Mouse (Mus musculus): ENCODE data around the gene Zfp740. TPM values are rescaled to one million over a fixed set of nuclear protein-coding genes. Genes with fewer than 3 reads are reported as not detected.

The Zfp740 gene
- polyA plus RNA-seq, 1 experiment from 2014 or later = 64.9 TPM

GRCm38 (mm10) chr15:102247252-102248130 is 44.4 kb downstream of the Zfp740 start:
- no peak for DNase-seq (ENCODE audit: low spot score)

- DNase-seq (ENCODE audit: low spot score) = no peak
Measured at GRCm38 (mm10) chr15:102248131-102248811, 45.2 kb downstream of the Zfp740 start.

GRCm38 (mm10) chr15:102248812-102249191 is 45.8 kb downstream of the Zfp740 start:
- DNase-seq (ENCODE audit: low spot score) = no peak

- DNase-seq (ENCODE audit: low spot score) = no peak
Measured at GRCm38 (mm10) chr15:102249251-102249691, 46.2 kb downstream of the Zfp740 start.

GRCm38 (mm10) chr15:102249967-102250366 is 46.9 kb downstream of the Zfp740 start:
- no peak for DNase-seq (ENCODE audit: low spot score)

- DNase-seq (ENCODE audit: low spot score) = no peak
Measured at GRCm38 (mm10) chr15:102250521-102250920, 47.5 kb downstream of the Zfp740 start.

GRCm38 (mm10) chr15:102255547-102256255 is 52.7 kb downstream of the Zfp740 start:
- no peak for DNase-seq (ENCODE audit: low spot score)

GRCm38 (mm10) chr15:102256431-102257201 is 53.6 kb downstream of the Zfp740 start:
- no peak for DNase-seq (ENCODE audit: low spot score)

- no peak for DNase-seq (ENCODE audit: low spot score)
Measured at GRCm38 (mm10) chr15:102257202-102258075, 54.4 kb downstream of the Zfp740 start, which contains the start of gene Rarg. Rarg (minus strand) TSS chr15:102257517.

GRCm38 (mm10) chr15:102258076-102258470 is 55.0 kb downstream of the Zfp740 start:
- DNase-seq (ENCODE audit: low spot score) = no peak

- DNase-seq (ENCODE audit: low spot score) = no peak
Measured at GRCm38 (mm10) chr15:102258581-102259253, 55.7 kb downstream of the Zfp740 start.

GRCm38 (mm10) chr15:102262582-102262981 is 59.5 kb downstream of the Zfp740 start:
- no peak for DNase-seq (ENCODE audit: low spot score)

- no peak for DNase-seq (ENCODE audit: low spot score)
Measured at GRCm38 (mm10) chr15:102263037-102263436, 60.0 kb downstream of the Zfp740 start.

Other genes starting within 250 kb of the Zfp740 start
- 0.43 and 0.50 TPM in 2 replicates for gene Krt78, start 249.0 kb upstream of the Zfp740 start, polyA plus RNA-seq (2015; fragmentation: Nextera tagmentation; extraction: Ambion mirVana)
- 1,106 and 1,123 TPM in 2 replicates for gene Krt8, start 198.8 kb upstream of the Zfp740 start, polyA plus RNA-seq (2015; fragmentation: Nextera tagmentation; extraction: Ambion mirVana)
- 1,281 and 1,324 TPM in 2 replicates for gene Krt18, start 175.1 kb upstream of the Zfp740 start, polyA plus RNA-seq (2015; fragmentation: Nextera tagmentation; extraction: Ambion mirVana)
- gene Eif4b, start 129.5 kb upstream of the Zfp740 start, polyA plus RNA-seq (2015; fragmentation: Nextera tagmentation; extraction: Ambion mirVana) = 93.3 and 103 TPM in 2 replicates
- gene Tns2, start 102.8 kb upstream of the Zfp740 start, polyA plus RNA-seq (2015; fragmentation: Nextera tagmentation; extraction: Ambion mirVana) = 4.4 and 5.2 TPM in 2 replicates
- gene Spryd3, start 67.0 kb upstream of the Zfp740 start, polyA plus RNA-seq (2015; fragmentation: Nextera tagmentation; extraction: Ambion mirVana) = 19.1 and 19.9 TPM in 2 replicates
- 6.8 and 7.5 TPM in 2 replicates for gene Igfbp6, start 58.9 kb upstream of the Zfp740 start, polyA plus RNA-seq (2015; fragmentation: Nextera tagmentation; extraction: Ambion mirVana)
- gene Soat2, start 52.7 kb upstream of the Zfp740 start, polyA plus RNA-seq (2015; fragmentation: Nextera tagmentation; extraction: Ambion mirVana) = 1.0 and 1.1 TPM in 2 replicates
- 32.2 and 33.7 TPM in 2 replicates for gene Csad, start 1.5 kb downstream of the Zfp740 start, polyA plus RNA-seq (2015; fragmentation: Nextera tagmentation; extraction: Ambion mirVana)
- 65.6 and 68.7 TPM in 2 replicates for gene Itgb7, start 28.7 kb downstream of the Zfp740 start, polyA plus RNA-seq (2015; fragmentation: Nextera tagmentation; extraction: Ambion mirVana)
- 6.0 and 7.4 TPM in 2 replicates for gene Rarg, start 54.3 kb downstream of the Zfp740 start, polyA plus RNA-seq (2015; fragmentation: Nextera tagmentation; extraction: Ambion mirVana)
- 0.17 and 0.26 TPM in 2 replicates for gene Gm9918, start 67.3 kb downstream of the Zfp740 start, polyA plus RNA-seq (2015; fragmentation: Nextera tagmentation; extraction: Ambion mirVana)
- 53.5 and 55.1 TPM in 2 replicates for gene Mfsd5, start 76.2 kb downstream of the Zfp740 start, polyA plus RNA-seq (2015; fragmentation: Nextera tagmentation; extraction: Ambion mirVana)
- 17.7 and 18.0 TPM in 2 replicates for gene Espl1, start 93.0 kb downstream of the Zfp740 start, polyA plus RNA-seq (2015; fragmentation: Nextera tagmentation; extraction: Ambion mirVana)
- 446 and 454 TPM in 2 replicates for gene Pfdn5, start 122.9 kb downstream of the Zfp740 start, polyA plus RNA-seq (2015; fragmentation: Nextera tagmentation; extraction: Ambion mirVana)
- 94.7 and 107 TPM in 2 replicates for gene Myg1, start 128.5 kb downstream of the Zfp740 start, polyA plus RNA-seq (2015; fragmentation: Nextera tagmentation; extraction: Ambion mirVana)
- 56.8 and 61.7 TPM in 2 replicates for gene Aaas, start 147.5 kb downstream of the Zfp740 start, polyA plus RNA-seq (2015; fragmentation: Nextera tagmentation; extraction: Ambion mirVana)
- 0.10 and 0.13 TPM in 2 replicates for gene Sp7, start 163.9 kb downstream of the Zfp740 start, polyA plus RNA-seq (2015; fragmentation: Nextera tagmentation; extraction: Ambion mirVana)
- gene Sp1, start 202.9 kb downstream of the Zfp740 start, polyA plus RNA-seq (2015; fragmentation: Nextera tagmentation; extraction: Ambion mirVana) = 9.7 and 10.9 TPM in 2 replicates
- 1.8 and 2.1 TPM in 2 replicates for gene Amhr2, start 242.1 kb downstream of the Zfp740 start, polyA plus RNA-seq (2015; fragmentation: Nextera tagmentation; extraction: Ambion mirVana)